Mouse (Mus musculus) hindbrain, embryonic 12.5 days (tissue): ENCODE results near the gene Sgsm1. TPM values are rescaled to one million over a fixed set of nuclear protein-coding genes. Genes with fewer than 3 reads are reported as not detected.

Source experiments
- ATAC-seq: fragments of 200-750 bp; cut with Nextera tagmentation; 2 replicates; pipeline ENCODE4 v1.8.0; 2017; ENCODE audit warnings: moderate TSS enrichment; ENCODE audit not compliant: low FRiP score
- H3K27ac ChIP-seq: fragments of 300-500 bp; sonication (generic); 2 replicates; pipeline ENCODE4 v1.5.1; 2016; ENCODE audit warnings: mild to moderate bottlenecking
- H3K27me3 ChIP-seq: fragments of 300-500 bp; sonication (generic); 2 replicates; pipeline ENCODE4 v1.6.1; 2016; ENCODE audit warnings: mild to moderate bottlenecking
- H3K36me3 ChIP-seq: fragments of 300-500 bp; sonication (generic); 2 replicates; pipeline ENCODE4 v1.6.1; 2016; ENCODE audit warnings: mild to moderate bottlenecking
- H3K4me1 ChIP-seq: fragments of 300-500 bp; sonication (generic); 2 replicates; pipeline ENCODE4 v1.6.1; 2016
- H3K4me2 ChIP-seq: fragments of 300-500 bp; sonication (generic); replicated peaks from 2 replicates; pipeline ENCODE4 v1.6.1; 2016; ENCODE audit warnings: mild to moderate bottlenecking
- H3K4me3 ChIP-seq: fragments of 300-500 bp; sonication (generic); 2 replicates; pipeline ENCODE4 v1.5.1; 2016; ENCODE audit warnings: mild to moderate bottlenecking
- H3K9ac ChIP-seq: fragments of 300-500 bp; sonication (generic); 2 replicates; pipeline ENCODE4 v1.6.1; 2016; ENCODE audit warnings: mild to moderate bottlenecking, moderate library complexity
- H3K9me3 ChIP-seq: fragments of 300-500 bp; sonication (generic); replicated peaks from 2 replicates; pipeline ENCODE4 v1.6.1; 2016; ENCODE audit warnings: mild to moderate bottlenecking
- WGBS: fragments of 180-500 bp; shearing (Covaris S2); methylation state at CpG from one replicate; pipeline ENCODE4 v1.1.7; 2016; 5-methylcytosine and 5-hydroxymethylcytosine counted together
- microRNA-seq: library from miRNA; unstranded; fragments of <30 nt; microRNA quantifications from one replicate; pipeline ENCODE4, GENCODE M21; 2017
- polyA plus RNA-seq: library from polyadenylated mRNA; unstranded; fragments of >200 nt; fragmentation: Nextera tagmentation; extraction: Ambion mirVana; gene quantifications from 2 replicates; pipeline ENCODE4 v1.2.1, GENCODE M21; 2016

Gene Sgsm1
- polyA plus RNA-seq, 1 experiment from 2014 or later = 11.6 TPM

DNA sequence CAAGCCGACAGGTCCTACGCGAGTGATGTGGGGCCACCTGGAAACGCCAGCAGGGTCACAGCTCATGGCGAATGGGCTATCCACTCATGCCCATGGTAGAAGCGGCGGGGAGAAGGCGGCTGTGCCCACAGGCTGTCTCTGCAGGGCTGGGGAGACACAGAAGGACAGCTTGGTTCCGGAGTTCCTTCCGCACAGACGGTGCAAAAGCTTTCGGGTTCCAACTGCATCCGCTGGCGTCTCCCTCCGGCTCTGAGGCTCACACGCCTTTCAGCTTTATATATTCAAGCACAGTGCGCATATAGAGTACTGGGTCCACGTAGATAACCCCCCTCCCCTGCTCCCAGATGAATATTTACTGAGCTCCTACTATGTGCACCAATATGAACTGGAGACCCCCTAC is 116.8 kb downstream of the Sgsm1 start:
- H3K9me3 ChIP-seq = no peaks in the 10 kb centered on the region
- WGBS = 93% methylated on average over 18 of the region's 18 CpGs
- H3K4me1 ChIP-seq = peaks cover 5% of the 10 kb centered on the region
- no peaks in the 10 kb centered on the region for H3K27me3 ChIP-seq
- no peaks in the 10 kb centered on the region for H3K36me3 ChIP-seq
- H3K27ac ChIP-seq = no peak overlapping the region
- no peak overlapping the region for H3K9ac ChIP-seq
- no peak overlapping the region for H3K4me2 ChIP-seq
- no peak overlapping the region for H3K4me3 ChIP-seq
- no peak for ATAC-seq

Small RNA genes within 50 kb of the gene (microRNA-seq; reads per million reads assigned to microRNA genes)
- gene Mir7229 (not detected), gene Mir7230 (not detected)

Other genes starting within 250 kb of the Sgsm1 start
- gene Crybb2, start 240.7 kb downstream of the Sgsm1 start, polyA plus RNA-seq = not detected in 2 replicates
- gene Crybb3, start 229.2 kb downstream of the Sgsm1 start, polyA plus RNA-seq = 0.74 and 0.81 TPM in 2 replicates
- 3.6 and 4.5 TPM in 2 replicates for gene 2900026A02Rik, start 89.5 kb downstream of the Sgsm1 start, polyA plus RNA-seq
- 0.15 TPM in 1 of 2 replicates, not detected in the other for gene Tmem211, start 83.9 kb downstream of the Sgsm1 start, polyA plus RNA-seq
- not detected in 2 replicates for gene Aym1, start 46.5 kb upstream of the Sgsm1 start, polyA plus RNA-seq
- gene Wscd2, start 179.5 kb upstream of the Sgsm1 start, polyA plus RNA-seq = 13.5 and 14.1 TPM in 2 replicates